Mouse (Mus musculus): ENCODE measurements around the gene Rsph14.

DNA sequence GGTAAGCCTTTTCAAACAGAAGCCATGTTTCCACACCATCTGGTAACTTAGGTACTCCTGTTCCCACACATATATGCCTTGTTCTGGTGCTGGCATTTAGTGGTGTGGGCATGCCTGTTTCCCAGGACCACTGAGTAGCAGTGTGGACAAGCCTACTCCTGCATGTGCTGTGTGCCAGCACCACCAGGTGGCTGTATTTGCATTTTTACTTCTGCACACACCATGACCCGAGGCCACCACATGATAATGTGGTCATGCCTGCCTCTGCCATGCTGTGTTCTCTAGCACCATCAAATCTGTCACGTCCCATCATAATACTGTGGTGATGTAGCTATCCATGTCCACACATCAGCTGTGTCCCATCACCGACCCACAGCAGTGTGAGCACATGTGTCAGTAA is 93.1 kb downstream of the Rsph14 start:
- TF ChIP-seq CTCF (IDR thresholded peaks at IDR 0.05; ENCODE audit: control insufficient read depth, insufficient read depth, insufficient read length) (peak; percentile 11), USF1 (IDR thresholded peaks at IDR 0.05; ENCODE audit: low read depth) (no peak), MAX (IDR thresholded peaks at IDR 0.05) (no peak), MYOD1 (IDR thresholded peaks at IDR 0.05; ENCODE audit: control insufficient read depth, insufficient read length, low read depth) (no peak), MYOG (IDR thresholded peaks at IDR 0.05; ENCODE audit: control insufficient read depth, extremely low read depth, insufficient read length) (no peak)

All from C2C12 (cell line).